Mouse (Mus musculus): ENCODE results near the gene Nup210l.

DNA sequence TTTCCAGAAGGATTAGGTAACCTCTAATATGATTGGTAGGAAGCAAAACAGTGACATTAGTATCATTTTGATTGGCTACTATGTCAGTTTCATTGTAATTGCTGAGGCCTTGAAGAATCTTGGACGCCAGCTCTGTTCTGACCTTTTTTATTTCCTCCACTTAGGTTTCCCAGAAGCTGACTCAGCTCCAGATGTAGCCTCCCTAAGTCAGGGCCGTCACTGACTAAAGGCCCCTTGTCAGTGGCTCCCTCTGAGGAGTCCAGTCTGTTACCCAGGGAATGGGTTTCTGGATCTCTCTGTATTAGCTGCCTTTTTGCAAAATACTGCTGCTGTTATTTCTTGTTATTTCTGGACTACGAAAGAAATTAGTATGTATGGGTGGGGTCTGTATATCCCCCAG is 11.6 kb downstream of the Nup210l start:
- TF ChIP-seq MYOD1 (IDR thresholded peaks at IDR 0.05; ENCODE audit: control insufficient read depth in 1 of 3, insufficient read length in 2 of 3, low read depth in 2 of 3) (no peak), POLR2A (IDR thresholded peaks at IDR 0.05; ENCODE audit: insufficient read length, low read depth) (no peak), POLR2AphosphoS2 (IDR thresholded peaks at IDR 0.05; ENCODE audit: insufficient read length, low read depth) (no peak)

Data from myocyte (in vitro differentiated cells).